Mouse (Mus musculus): ENCODE results near the gene Gna14.

- TF ChIP-seq CTCF (IDR thresholded peaks at IDR 0.05; ENCODE audit: borderline replicate concordance, insufficient read depth, low read depth, low read length) = no peak
- no peak for TF ChIP-seq POLR2A (IDR thresholded peaks at IDR 0.05; ENCODE audit: borderline replicate concordance, insufficient read depth, low read length)
Measured at GRCm38 (mm10) chr19:16511081-16511420, 75.5 kb downstream of the Gna14 start.

Measured in cerebellum, adult 2 months (tissue).